Mouse (Mus musculus) C2C12 (cell line): ENCODE measurements around the gene Mroh3.

ENCODE experiments used
- CEBPB ChIP-seq: IDR thresholded peaks from one replicate; pipeline ENCODE4 v1.6.1; 2011; ENCODE audit warnings: low read depth, mild to moderate bottlenecking, control low read depth, moderate library complexity
- CTCF ChIP-seq: IDR thresholded peaks from one replicate; pipeline ENCODE4 v1.5.1; 2011; ENCODE audit not compliant: control insufficient read depth, insufficient read depth, insufficient read length
- MAX ChIP-seq: IDR thresholded peaks from one replicate; pipeline ENCODE4 v1.6.1; 2011; ENCODE audit warnings: mild to moderate bottlenecking, control low read depth
- MYOD1 ChIP-seq: IDR thresholded peaks from one replicate; pipeline ENCODE4 v1.6.1; 2011; ENCODE audit warnings: low read depth; ENCODE audit not compliant: control insufficient read depth, insufficient read length

GRCm38 (mm10) chr1:136165436-136165835 is 47.2 kb downstream of the Mroh3 start:
- no peak for TF ChIP-seq CTCF
- no peak for TF ChIP-seq MYOD1
- no peak for TF ChIP-seq MAX
- TF ChIP-seq CEBPB = no peak
